Mouse (Mus musculus) urinary bladder, postnatal 36 days (tissue): ENCODE measurements around the gene Morn4.

Experiments used
- DNase-seq, 2 experiments: peaks; one replicate each; pipeline ENCODE4 v3.0.0; 2022; ENCODE audit warnings: low spot score in 2 of 2, mixed read lengths in 1 of 2

Gene Morn4

DNA sequence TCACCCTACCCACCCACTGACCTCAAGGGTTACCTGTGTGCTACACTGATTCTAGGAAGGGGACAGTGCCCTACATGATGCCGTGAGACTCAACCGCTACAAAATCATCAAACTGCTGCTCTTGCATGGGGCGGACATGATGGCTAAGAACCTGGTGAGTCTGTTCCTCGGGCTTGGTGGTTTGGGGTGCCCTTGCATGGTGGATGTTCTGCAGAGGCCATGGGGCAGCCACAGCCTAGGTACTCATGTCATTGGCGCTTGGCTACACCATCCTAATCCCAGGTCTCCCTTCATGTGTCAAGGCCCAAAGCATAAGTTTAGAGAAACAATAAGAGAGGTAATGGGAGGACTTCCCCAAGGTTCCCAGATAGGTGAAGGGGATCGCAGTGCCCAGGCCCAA, 42.2 kb downstream of the Morn4 start:
- no peak for DNase-seq

DNA sequence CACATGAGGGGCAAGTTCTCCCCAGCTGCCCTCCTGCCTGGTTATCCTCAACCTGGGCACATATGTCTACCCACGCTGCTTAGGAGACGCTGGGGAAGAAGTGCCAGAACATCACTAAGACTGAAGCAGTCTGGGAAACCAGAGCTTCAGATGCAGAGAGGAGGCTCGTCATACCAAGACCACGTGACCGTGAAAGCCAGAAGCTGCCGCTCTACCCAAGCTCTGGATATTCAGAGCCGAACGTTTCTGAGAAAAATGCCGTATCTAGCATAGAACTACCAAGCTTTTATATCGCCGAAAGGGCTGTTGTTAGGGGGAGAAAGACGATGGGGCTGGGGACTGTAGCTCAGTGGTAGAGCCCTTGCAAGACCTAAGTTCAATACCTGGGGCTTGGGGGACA, 47.8 kb downstream of the Morn4 start:
- no peak for DNase-seq

- DNase-seq: no peak
These were observed 48.9 kb downstream of the Morn4 start for GRCm38 (mm10) chr19:42037167-42037702.

DNA sequence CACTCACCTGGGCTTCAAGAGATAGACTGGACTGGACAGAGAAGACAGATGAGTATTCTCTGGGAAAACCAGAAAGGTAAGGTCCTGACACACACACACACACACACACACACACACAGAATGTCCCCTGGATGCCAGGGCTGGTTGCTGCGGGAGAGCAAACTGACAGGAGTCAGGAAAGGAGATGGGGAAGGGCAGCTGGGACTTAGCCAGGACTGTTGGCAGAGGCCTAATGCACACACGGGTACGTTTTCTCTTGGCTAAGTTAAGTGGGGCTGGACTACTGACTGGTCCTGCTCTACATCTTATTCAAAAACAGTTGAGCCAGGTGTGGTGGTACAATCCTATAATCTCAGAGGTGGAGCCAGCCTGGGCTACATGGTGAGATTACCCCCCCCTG, 49.8 kb downstream of the Morn4 start:
- no peak for DNase-seq

- DNase-seq: peak; percentile 71 to 83
These were observed 50.5 kb downstream of the Morn4 start, which contains the start of gene Ankrd2 for GRCm38 (mm10) chr19:42035456-42036248. TSS of gene Ankrd2 (plus strand) at chr19:42036000.

- DNase-seq: no peak
These were observed 51.2 kb downstream of the Morn4 start for GRCm38 (mm10) chr19:42034881-42035455.

GRCm38 (mm10) chr19:42034146-42034775, 51.9 kb downstream of the Morn4 start:
- DNase-seq: no peak

GRCm38 (mm10) chr19:42033611-42034010, 52.5 kb downstream of the Morn4 start:
- no peak for DNase-seq

GRCm38 (mm10) chr19:42031112-42031511, 55.0 kb downstream of the Morn4 start:
- no peak for DNase-seq

DNA sequence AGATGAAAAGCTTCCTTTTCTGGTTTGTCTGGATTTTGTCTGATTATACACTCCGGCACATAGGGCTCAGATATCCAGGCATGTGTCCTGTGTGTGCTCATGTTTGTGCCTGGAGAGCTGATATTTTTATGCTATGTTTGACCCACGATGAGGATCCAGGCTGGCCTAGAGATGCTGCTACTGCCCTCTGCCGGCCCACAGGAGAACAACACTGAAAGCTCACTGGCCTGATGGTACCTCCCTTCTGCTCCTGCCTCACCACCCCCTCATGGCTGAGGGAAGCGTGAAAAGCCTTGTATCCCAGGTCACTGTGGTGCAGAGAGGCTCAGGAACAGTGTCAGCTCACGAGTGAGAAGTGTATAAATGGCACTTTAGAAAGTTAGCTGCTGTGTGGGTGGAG, 60.0 kb downstream of the Morn4 start:
- peak; percentile 75 to 81 for DNase-seq
